10 mouse cellular contexts compared by ENCODE assay signal in the genomic region with DNA sequence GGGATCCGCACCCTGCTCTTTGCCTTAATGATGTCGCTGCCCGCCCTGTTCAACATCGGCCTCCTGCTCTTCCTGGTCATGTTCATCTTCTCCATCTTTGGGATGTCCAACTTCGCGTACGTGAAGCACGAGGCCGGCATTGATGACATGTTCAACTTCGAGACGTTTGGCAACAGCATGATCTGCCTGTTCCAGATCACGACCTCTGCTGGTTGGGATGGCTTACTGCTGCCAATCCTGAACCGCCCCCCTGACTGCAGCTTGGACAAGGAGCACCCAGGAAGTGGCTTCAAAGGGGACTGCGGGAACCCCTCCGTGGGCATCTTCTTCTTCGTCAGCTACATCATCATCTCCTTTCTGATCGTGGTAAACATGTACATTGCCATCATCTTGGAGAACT. TPM values are rescaled to one million over a fixed set of nuclear protein-coding genes. Genes with fewer than 3 reads are reported as not detected.
DNase-seq lines count a peak whose midpoint lies in the region; ATAC-seq lines count a peak whose summit lies in the region.
"Had no signal": no experiment of that assay in that cellular context is flagged by ENCODE, and none has a peak within 500 bp of the region (broad histone marks: within the 10 kb centered on the region; RNA-seq: fewer than 3 reads in every experiment).

No protein-coding gene starts in this region.

- peak overlapping the region; percentile 2; the same call in 1 of the 2 replicates for H3K4me3 ChIP-seq in kidney, embryonic 14.5 days (ENCODE audit: low read length)

- no peak for ATAC-seq in kidney, embryonic 14.5 days (ENCODE audit: low FRiP score, low TSS enrichment)

- H3K36me3 ChIP-seq in kidney, embryonic 14.5 days (ENCODE audit: control insufficient read depth, insufficient read depth, low read length), result no peaks in the 10 kb centered on the region; the same call in 1 of the 2 replicates

- no peaks in the 10 kb centered on the region for H3K9me3 ChIP-seq in kidney, embryonic 14.5 days (ENCODE audit: control insufficient read depth, low read length)

- no peak overlapping the region for H3K27ac ChIP-seq in kidney, embryonic 14.5 days (ENCODE audit: low read depth, low read length)

- intact Hi-C loops in gastrocnemius, postnatal 14 days (cut with DNase I; ENCODE audit: low total_unique reads), result loop anchor here (5.0 kb wide), 1 partner anchor 202 kb away; no protein-coding TSS in a partner anchor

- WGBS in kidney, embryonic 14.5 days, result 55% methylated on average over 17 of the region's 17 CpGs

- no peaks in the 10 kb centered on the region for H3K4me1 ChIP-seq in kidney, embryonic 14.5 days (ENCODE audit: control insufficient read depth, insufficient read depth, low read length)

- H3K27me3 ChIP-seq in kidney, embryonic 14.5 days (ENCODE audit: control insufficient read depth, insufficient read depth, low read length), result peaks cover 37% of the 10 kb centered on the region

- H3K9ac ChIP-seq in kidney, embryonic 14.5 days (ENCODE audit: low read depth, low read length), result no peak overlapping the region

- DNase-seq in kidney, adult 8-10 months, result no peak
- peak; percentile 20 for DNase-seq in thymus, postnatal 25 days
- no peak for DNase-seq in thymus, postnatal 10 days (ENCODE audit: low spot score in 2 of 2)
- peak; percentile 42 to 50 for DNase-seq in kidney, postnatal 4 days
- no peak for DNase-seq in ovary, postnatal 36 days (ENCODE audit: low spot score)
- no peak for DNase-seq in gastrocnemius, postnatal 14 days

- no peak overlapping the region for H3K4me2 ChIP-seq in kidney, embryonic 14.5 days (replicated peaks; ENCODE audit: low read depth, low read length)

RNA-seq across cellular contexts. Expression of gene Gm47841, which starts 7.5 kb away (rescaled TPM):
- not detected in 2 replicates for polyA plus RNA-seq in kidney, embryonic 14.5 days (2014; fragmentation: Nextera tagmentation; extraction: Ambion mirVana)
- not detected for total RNA-seq in gastrocnemius, postnatal 14 days (2021)
- total RNA-seq: layer of hippocampus, postnatal 10 days; megakaryocyte-erythroid progenitor cell, adult 5-6 weeks had no signal
- polyA plus RNA-seq: embryonic facial prominence, embryonic 11.5 days had no signal

RNA-seq across cellular contexts. Expression of gene Fignl2, which starts 38.7 kb away (rescaled TPM):
- 0.58 and 0.73 TPM in 2 replicates for polyA plus RNA-seq in kidney, embryonic 14.5 days (2014; fragmentation: Nextera tagmentation; extraction: Ambion mirVana)
- 1 to 10 TPM; 1.3 to 1.4 TPM for total RNA-seq in gastrocnemius, postnatal 14 days (2021)
- total RNA-seq: megakaryocyte-erythroid progenitor cell, adult 5-6 weeks had no signal

Comparison
In these comparisons a context has a peak if more than half of its experiments do, and no peak if none do; other contexts are left out.
1. DNase-seq: peak in thymus, postnatal 25 days (single experiment) and kidney, postnatal 4 days (2 of 2); none in kidney, adult 8-10 months (0 of 2), thymus, postnatal 10 days (0 of 2), ovary, postnatal 36 days (single experiment) and gastrocnemius, postnatal 14 days (single experiment).